Mouse (Mus musculus): ENCODE measurements around the gene Dph5. TPM values are rescaled to one million over a fixed set of nuclear protein-coding genes. Genes with fewer than 3 reads are reported as not detected.

Dph5 gene
- total and polyA plus RNA-seq, 2 experiments from 2014 or later: 9.0 to 20.1 TPM

- TF ChIP-seq CTCF (IDR thresholded peaks at IDR 0.05; ENCODE audit: low read depth): no peak
- Histone ChIP-seq H3K36me3 (ENCODE audit: insufficient read depth, low read length) (no peaks in the 10 kb centered on the region), H3K4me1 (ENCODE audit: insufficient read depth, low read length) (peaks cover 3% of the 10 kb centered on the region; the same call in 1 of the 2 replicates), H3K4me2 (ENCODE audit: low read depth, low read length) (peak overlapping the region; percentile 80), H3K27me3 (ENCODE audit: insufficient read depth, low read length) (no peaks in the 10 kb centered on the region), H3K27ac (peak overlapping the region; percentile 86; the same call in 1 of the 2 replicates), H3K9ac (replicated peaks; ENCODE audit: low read length) (peak overlapping the region; percentile 72), H3K4me3 (ENCODE audit: low read length) (peak overlapping the region; percentile 84), H3K9me3 (ENCODE audit: low read length) (no peaks in the 10 kb centered on the region)
- 1% methylated on average over 21 of the region's 21 CpGs for WGBS
- ATAC-seq (peak; percentile 67), DNase-seq (ENCODE audit: low spot score) (peak; percentile 24)
Measured at GRCm38 (mm10) chr3:115888310-115889106, 871 bp downstream of the Dph5 start.

- Histone ChIP-seq H3K9me3 (ENCODE audit: low read length) (no peaks in the 10 kb centered on the region), H3K4me2 (ENCODE audit: low read depth, low read length) (no peak overlapping the region), H3K27ac (no peak overlapping the region), H3K27me3 (ENCODE audit: insufficient read depth, low read length) (no peaks in the 10 kb centered on the region), H3K9ac (replicated peaks; ENCODE audit: low read length) (no peak overlapping the region), H3K4me1 (ENCODE audit: insufficient read depth, low read length) (peaks cover 3% of the 10 kb centered on the region; the same call in 1 of the 2 replicates), H3K4me3 (ENCODE audit: low read length) (no peak overlapping the region), H3K36me3 (ENCODE audit: insufficient read depth, low read length) (peaks cover 6% of the 10 kb centered on the region; the same call in 1 of the 2 replicates)
- DNase-seq (ENCODE audit: low spot score): no peak
- 57% methylated on average over 4 of the region's 4 CpGs for WGBS
- TF ChIP-seq CTCF (IDR thresholded peaks at IDR 0.05; ENCODE audit: low read depth): no peak
- no peak for ATAC-seq
Measured at GRCm38 (mm10) chr3:115892341-115892740, 4.7 kb downstream of the Dph5 start.

- H3K36me3 ChIP-seq (ENCODE audit: insufficient read depth, low read length): peaks cover 6% of the 10 kb centered on the region; the same call in 1 of the 2 replicates
Measured at GRCm38 (mm10) chr3:115893166-115893565, 5.5 kb downstream of the Dph5 start.

GRCm38 (mm10) chr3:115898354-115898948 lies 10.8 kb downstream of the Dph5 start:
- DNase-seq (ENCODE audit: low spot score) (no peak), ATAC-seq (no peak)
- no peak overlapping the region for H3K9ac ChIP-seq (replicated peaks; ENCODE audit: low read length)
- no peaks in the 10 kb centered on the region for H3K27me3 ChIP-seq (ENCODE audit: insufficient read depth, low read length)
- no peak overlapping the region for H3K27ac ChIP-seq
- WGBS: 61% methylated on average over 3 of the region's 3 CpGs
- no peak overlapping the region for H3K4me2 ChIP-seq (ENCODE audit: low read depth, low read length)
- no peak overlapping the region for H3K4me3 ChIP-seq (ENCODE audit: low read length)
- H3K9me3 ChIP-seq (ENCODE audit: low read length): no peaks in the 10 kb centered on the region
- peaks cover 10% of the 10 kb centered on the region; the same call in 1 of the 2 replicates for H3K36me3 ChIP-seq (ENCODE audit: insufficient read depth, low read length)
- no peaks in the 10 kb centered on the region for H3K4me1 ChIP-seq (ENCODE audit: insufficient read depth, low read length)
- TF ChIP-seq CTCF (IDR thresholded peaks at IDR 0.05; ENCODE audit: low read depth): no peak

More at GRCm38 (mm10) chr3:115893166-115893565, 5.5 kb downstream of the Dph5 start:
- no peak for ATAC-seq
- DNase-seq (ENCODE audit: low spot score): no peak
- Histone ChIP-seq H3K27ac (no peak overlapping the region), H3K4me3 (ENCODE audit: low read length) (no peak overlapping the region), H3K9ac (replicated peaks; ENCODE audit: low read length) (no peak overlapping the region), H3K4me1 (ENCODE audit: insufficient read depth, low read length) (peaks cover 3% of the 10 kb centered on the region; the same call in 1 of the 2 replicates), H3K4me2 (ENCODE audit: low read depth, low read length) (no peak overlapping the region), H3K27me3 (ENCODE audit: insufficient read depth, low read length) (no peaks in the 10 kb centered on the region), H3K9me3 (ENCODE audit: low read length) (no peaks in the 10 kb centered on the region)
- no peak for TF ChIP-seq CTCF (IDR thresholded peaks at IDR 0.05; ENCODE audit: low read depth)
- 75% methylated on average over 2 of the region's 2 CpGs for WGBS

- H3K4me1 ChIP-seq (ENCODE audit: insufficient read depth, low read length): no peaks in the 10 kb centered on the region
- TF ChIP-seq CTCF (IDR thresholded peaks at IDR 0.05; ENCODE audit: low read depth): no peak
- no peak overlapping the region for H3K27ac ChIP-seq
- no peak overlapping the region for H3K9ac ChIP-seq (replicated peaks; ENCODE audit: low read length)
- H3K4me3 ChIP-seq (ENCODE audit: low read length): no peak overlapping the region
- peaks cover 4% of the 10 kb centered on the region; the same call in 1 of the 2 replicates for H3K36me3 ChIP-seq (ENCODE audit: insufficient read depth, low read length)
- 93% methylated on average over 9 of the region's 9 CpGs for WGBS
- H3K4me2 ChIP-seq (ENCODE audit: low read depth, low read length): no peak overlapping the region
- DNase-seq (ENCODE audit: low spot score) (no peak), ATAC-seq (no peak)
- no peaks in the 10 kb centered on the region for H3K9me3 ChIP-seq (ENCODE audit: low read length)
- H3K27me3 ChIP-seq (ENCODE audit: insufficient read depth, low read length): no peaks in the 10 kb centered on the region
Measured at GRCm38 (mm10) chr3:115902301-115902956, 14.8 kb downstream of the Dph5 start.

- TF ChIP-seq CTCF (IDR thresholded peaks at IDR 0.05; ENCODE audit: low read depth): peak; percentile 44
- ATAC-seq (peak; percentile 91), DNase-seq (ENCODE audit: low spot score) (peak; percentile 65)
- no peaks in the 10 kb centered on the region for H3K9me3 ChIP-seq (ENCODE audit: low read length)
- no peaks in the 10 kb centered on the region for H3K27me3 ChIP-seq (ENCODE audit: insufficient read depth, low read length)
- H3K9ac ChIP-seq (replicated peaks; ENCODE audit: low read length): no peak overlapping the region
- no peak overlapping the region for H3K4me2 ChIP-seq (ENCODE audit: low read depth, low read length)
- peaks cover 4% of the 10 kb centered on the region; the same call in 1 of the 2 replicates for H3K36me3 ChIP-seq (ENCODE audit: insufficient read depth, low read length)
- no peaks in the 10 kb centered on the region for H3K4me1 ChIP-seq (ENCODE audit: insufficient read depth, low read length)
- H3K27ac ChIP-seq: peak overlapping the region; percentile 45; the same call in 1 of the 2 replicates
- 82% methylated on average over 3 of the region's 3 CpGs for WGBS
- H3K4me3 ChIP-seq (ENCODE audit: low read length): no peak overlapping the region
Measured at GRCm38 (mm10) chr3:115905067-115905466, 17.4 kb downstream of the Dph5 start.
